Mouse (Mus musculus) kidney, postnatal 10 days (tissue): ENCODE results near the gene Rars.
"Not testable (repeated sequence)": the region's sequence is repeated elsewhere in the genome, so short reads cannot be mapped to it uniquely, and the experiment has no call there.

Source experiments
- DNase-seq: peaks from one replicate; pipeline ENCODE4 v3.0.0; 2021; ENCODE audit warnings: mixed read lengths

Gene Rars

GRCm38 (mm10) chr11:35834022-35834760 lies at the start of gene Rars:
Rars (minus strand) TSS chr11:35834506.
- DNase-seq = peak; percentile 95

- no peak for DNase-seq
These were observed 48.5 kb upstream of the Rars start for GRCm38 (mm10) chr11:35882777-35883176.

DNA sequence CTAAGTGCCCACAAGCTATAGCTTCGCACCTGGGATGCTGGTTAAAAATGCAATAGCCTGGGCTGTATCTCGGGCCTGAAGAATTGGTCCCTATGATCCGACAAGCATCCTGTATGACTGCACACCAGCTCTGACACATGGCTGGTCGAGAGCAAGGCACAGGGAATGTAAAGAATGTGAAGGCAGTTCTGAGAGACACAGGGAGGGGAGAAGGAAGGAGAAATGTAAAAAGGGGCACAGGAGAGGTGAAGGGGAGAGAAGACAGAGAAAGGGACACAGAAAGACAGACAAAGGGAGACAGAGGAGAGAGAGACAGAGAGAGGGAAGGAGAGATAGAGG lies 44.2 kb upstream of the Rars start:
- no peak for DNase-seq

- no peak for DNase-seq
These were observed 43.6 kb upstream of the Rars start for GRCm38 (mm10) chr11:35877651-35878558.

DNA sequence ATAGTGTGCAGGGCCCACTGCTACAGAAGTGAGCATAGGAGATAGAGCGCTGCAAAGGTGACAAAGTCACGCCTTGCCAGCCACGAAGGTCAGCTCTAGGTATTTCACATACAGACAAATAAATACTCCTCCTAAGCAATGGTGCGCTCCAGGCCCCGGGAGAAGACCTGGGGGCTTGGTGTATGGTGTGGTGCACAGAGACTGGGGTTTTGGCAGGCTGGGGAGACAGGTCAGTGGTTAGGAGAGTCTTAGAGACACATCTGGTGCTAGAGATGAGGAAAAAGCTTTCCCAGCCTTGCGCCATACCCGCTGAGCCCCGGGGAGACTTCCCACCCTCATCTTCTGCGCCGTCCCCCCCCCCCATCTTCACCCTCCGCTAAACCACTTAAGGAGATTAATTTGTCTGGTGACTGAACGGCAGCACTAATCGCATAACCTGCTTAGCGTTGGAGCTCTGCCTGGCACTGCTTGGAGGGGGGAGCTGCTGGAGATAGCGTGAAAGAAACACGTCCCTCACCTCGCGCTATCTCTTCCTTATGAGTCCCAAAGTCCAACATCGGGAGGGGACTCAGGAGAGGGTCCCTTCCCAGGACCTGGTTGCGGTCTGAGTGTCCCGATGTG lies 39.4 kb upstream of the Rars start:
- no peak for DNase-seq

- no peak for DNase-seq
These were observed 36.7 kb upstream of the Rars start for GRCm38 (mm10) chr11:35870961-35871360.

DNA sequence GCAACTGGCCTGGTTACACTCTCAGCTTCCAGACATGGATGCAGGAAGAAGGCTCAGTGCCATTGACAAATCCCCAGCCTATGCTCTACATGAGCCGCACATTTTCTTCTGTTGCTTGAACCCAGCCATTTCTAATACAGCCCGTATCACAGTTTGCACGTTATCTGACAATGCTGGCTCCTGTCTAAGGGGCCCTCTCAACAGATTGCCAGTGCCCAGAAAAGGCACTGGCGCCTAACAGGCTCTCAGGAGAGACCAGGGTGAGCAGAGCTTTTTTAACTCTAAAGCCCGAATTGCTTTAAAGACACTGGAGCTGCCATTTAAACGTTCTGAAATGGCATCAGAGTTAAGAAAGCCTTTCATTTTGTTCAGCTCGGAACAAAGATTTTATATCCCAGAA lies 31.8 kb upstream of the Rars start:
- DNase-seq = no peak

DNA sequence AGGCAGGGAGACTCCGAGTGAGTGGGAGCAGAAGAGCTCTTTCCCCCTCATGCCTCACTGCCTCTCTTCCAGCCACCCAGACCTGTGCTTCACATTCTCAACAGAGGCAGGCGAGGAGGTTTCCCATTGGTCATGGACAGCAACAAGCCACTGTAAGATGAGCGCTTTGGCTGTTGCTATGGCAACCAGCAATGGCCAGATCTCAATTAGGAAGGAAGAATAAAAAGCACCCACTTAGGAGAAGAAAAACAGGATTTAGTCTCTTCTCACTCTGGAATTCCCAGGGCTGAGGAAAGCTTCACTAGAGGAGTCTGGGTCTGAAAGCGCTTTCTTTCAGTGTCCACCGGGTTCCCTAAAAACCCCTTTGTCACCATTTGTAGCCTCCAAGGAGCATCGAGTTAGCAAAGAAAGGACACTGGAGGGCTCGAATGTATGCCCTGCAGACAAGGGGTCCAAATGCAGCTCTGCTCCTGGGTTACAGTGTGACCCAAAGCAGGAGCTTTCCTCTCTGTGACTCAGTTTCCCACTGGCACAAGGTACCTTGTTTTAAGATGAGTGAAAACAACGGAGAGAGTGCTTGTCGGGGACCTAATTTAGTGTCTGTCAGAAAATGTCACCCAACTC lies 30.8 kb upstream of the Rars start:
- peak; percentile 49 for DNase-seq

DNA sequence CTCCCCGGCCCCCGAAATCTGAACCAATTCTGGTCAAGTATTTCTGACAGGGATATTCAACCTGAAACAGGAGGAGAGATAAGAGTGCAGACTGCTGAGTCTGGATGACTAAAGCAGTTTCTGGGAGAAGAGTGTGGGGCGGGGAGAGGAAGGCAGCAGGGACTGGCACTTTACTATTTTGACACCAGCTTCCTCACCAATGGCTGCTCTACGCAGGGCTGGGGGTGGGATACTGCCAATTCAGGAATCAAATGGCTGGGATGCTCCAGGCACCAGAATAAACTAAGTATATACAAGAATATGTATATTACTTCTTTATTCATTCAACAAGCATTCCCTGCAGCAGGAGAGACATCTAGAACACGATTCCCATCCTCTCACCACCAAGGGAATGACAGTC lies 29.3 kb upstream of the Rars start:
- DNase-seq = no peak

GRCm38 (mm10) chr11:35857395-35858067 lies 23.2 kb upstream of the Rars start:
- DNase-seq = no peak

DNA sequence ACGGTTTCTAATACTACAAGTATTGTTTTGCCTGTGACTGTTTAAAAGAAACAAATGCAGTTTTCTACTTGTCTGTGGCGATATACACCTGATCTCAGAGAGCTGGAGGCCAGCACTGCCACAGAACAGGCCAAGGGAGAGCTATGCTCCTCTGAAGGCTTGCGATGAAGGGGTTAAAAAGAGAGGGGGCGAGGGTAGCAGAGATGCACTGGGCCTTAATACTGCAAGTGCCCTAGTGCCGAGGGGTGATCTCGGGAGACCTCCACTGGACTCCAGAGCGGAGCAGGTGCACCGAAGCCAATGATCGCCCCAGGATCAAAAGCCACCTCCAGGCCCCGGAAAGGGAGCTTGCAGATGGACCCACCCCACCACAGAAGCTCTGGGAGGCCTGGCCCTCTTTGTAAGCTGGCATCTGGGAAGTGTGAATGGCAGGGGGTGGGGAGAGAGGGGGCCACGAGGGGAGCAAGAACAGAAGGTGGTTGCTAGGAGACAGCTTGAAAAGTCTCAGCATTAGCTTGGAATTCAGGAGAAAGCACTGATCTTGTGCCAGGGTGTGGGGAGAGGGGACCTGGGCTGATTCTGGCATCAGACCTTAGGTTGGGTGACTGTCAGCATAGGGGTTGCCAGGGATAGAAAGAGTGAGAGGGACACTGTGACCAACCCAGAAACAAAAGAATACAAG lies 22.2 kb upstream of the Rars start:
- DNase-seq = no peak

- no peak for DNase-seq
These were observed 21.3 kb upstream of the Rars start for GRCm38 (mm10) chr11:35855567-35855966.

- no peak for DNase-seq
These were observed 20.6 kb upstream of the Rars start for GRCm38 (mm10) chr11:35854941-35855340.

GRCm38 (mm10) chr11:35853651-35854050 lies 19.3 kb upstream of the Rars start:
- no peak for DNase-seq

- peak; percentile 35 for DNase-seq
These were observed 18.4 kb upstream of the Rars start for GRCm38 (mm10) chr11:35852731-35853130.

DNA sequence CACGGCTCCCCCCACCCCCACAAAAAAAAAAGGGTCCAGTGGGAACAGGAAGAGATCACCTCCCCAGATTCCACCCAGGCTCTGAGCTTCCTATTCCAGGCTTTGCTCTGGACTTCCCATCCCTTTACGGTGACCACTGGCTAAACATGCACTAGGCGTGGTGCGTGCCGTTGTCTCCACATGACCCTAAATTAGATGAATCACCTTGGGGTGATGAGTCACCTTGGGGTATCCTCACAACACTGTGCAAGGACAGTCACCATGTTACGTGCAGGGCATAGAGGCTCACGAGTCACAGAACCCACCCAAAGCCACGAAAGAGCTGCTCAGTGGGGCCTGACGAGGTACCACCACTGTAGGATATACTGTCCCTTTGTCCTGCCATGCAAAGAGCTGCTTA lies 10.0 kb upstream of the Rars start:
- no peak for DNase-seq

DNA sequence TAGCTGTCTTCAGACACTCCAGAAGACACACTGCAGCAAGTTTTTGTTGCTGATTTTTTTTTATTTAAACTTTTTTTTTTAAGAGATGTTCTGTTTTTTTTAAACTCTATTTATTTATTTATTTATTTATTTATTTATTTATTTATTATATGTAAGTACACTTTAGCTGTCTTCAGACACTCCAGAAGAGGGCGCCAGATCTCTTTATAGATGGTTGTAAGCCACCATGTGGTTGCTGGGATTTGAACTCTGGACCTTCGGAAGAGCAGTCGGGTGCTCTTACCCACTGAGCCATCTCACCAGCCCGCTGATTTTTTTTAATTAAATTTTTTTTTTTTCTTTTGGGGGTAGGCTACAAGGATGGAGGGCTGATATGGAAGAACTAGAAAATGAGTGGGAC lies 8.3 kb upstream of the Rars start:
- DNase-seq = not testable (repeated sequence)

- DNase-seq = no peak
These were observed 7.5 kb upstream of the Rars start for GRCm38 (mm10) chr11:35841738-35842325.

GRCm38 (mm10) chr11:35840806-35841205 lies 6.5 kb upstream of the Rars start:
- not testable (repeated sequence) for DNase-seq

- no peak for DNase-seq
These were observed 6.0 kb upstream of the Rars start for GRCm38 (mm10) chr11:35840282-35840681.
